Mouse (Mus musculus) stomach, embryonic 14.5 days (tissue): ENCODE measurements around the gene Zc3h8. TPM values are rescaled to one million over a fixed set of nuclear protein-coding genes. Genes with fewer than 3 reads are reported as not detected.

ENCODE experiments used
- ATAC-seq: fragments of 200-750 bp; cut with Nextera tagmentation; 2 replicates; pipeline ENCODE4 v1.8.0; 2017; ENCODE audit warnings: low read depth, moderate TSS enrichment; ENCODE audit not compliant: insufficient number of reproducible peaks, insufficient read depth, low FRiP score
- H3K27ac ChIP-seq: fragments of 300-500 bp; sonication (generic); 2 replicates; pipeline ENCODE4 v1.5.1; 2014; ENCODE audit warnings: mild to moderate bottlenecking, low read length, moderate library complexity, mixed read lengths
- H3K27me3 ChIP-seq: fragments of 300-500 bp; sonication (generic); 2 replicates; pipeline ENCODE4 v1.6.1; 2014; ENCODE audit warnings: low read length, control low read depth, mixed read lengths; ENCODE audit not compliant: control insufficient read depth, insufficient read depth
- H3K36me3 ChIP-seq: fragments of 300-500 bp; sonication (generic); 2 replicates; pipeline ENCODE4 v1.6.1; 2014; ENCODE audit warnings: mild to moderate bottlenecking, control low read depth, low read length, moderate library complexity, mixed read lengths; ENCODE audit not compliant: control insufficient read depth, insufficient read depth
- H3K4me1 ChIP-seq: fragments of 300-500 bp; sonication (generic); 2 replicates; pipeline ENCODE4 v1.6.1; 2014; ENCODE audit warnings: low read length, control low read depth, mixed read lengths; ENCODE audit not compliant: control insufficient read depth, insufficient read depth
- H3K4me2 ChIP-seq: fragments of 300-500 bp; sonication (generic); replicated peaks from 2 replicates; pipeline ENCODE4 v1.6.1; 2014; ENCODE audit warnings: low read depth, low read length, control low read depth
- H3K4me3 ChIP-seq: fragments of 300-500 bp; sonication (generic); 2 replicates; pipeline ENCODE4 v1.5.1; 2014; ENCODE audit warnings: low read depth, low read length, control low read depth
- H3K9ac ChIP-seq: fragments of 300-500 bp; sonication (generic); replicated peaks from 2 replicates; pipeline ENCODE4 v1.6.1; 2014; ENCODE audit warnings: low read depth, mild to moderate bottlenecking, control low read depth, low read length, moderate library complexity, mixed read lengths
- H3K9me3 ChIP-seq: fragments of 300-500 bp; sonication (generic); 2 replicates; pipeline ENCODE4 v1.6.1; 2016; ENCODE audit warnings: low read depth, low read length, control low read depth; ENCODE audit not compliant: control insufficient read depth
- WGBS: fragments of 180-500 bp; shearing (Covaris S2); extraction: QIAGEN DNeasy Blood & Tissue Kit; methylation state at CpG from one replicate; pipeline ENCODE4 v1.1.7; 2014; 5-methylcytosine and 5-hydroxymethylcytosine counted together
- polyA plus RNA-seq: library from polyadenylated mRNA; unstranded; fragments of >200 nt; fragmentation: Nextera tagmentation; extraction: Ambion mirVana; gene quantifications from 2 replicates; pipeline ENCODE4 v1.2.1, GENCODE M21; 2014

Zc3h8 gene
- polyA plus RNA-seq, 1 experiment from 2014 or later = 8.1 TPM

DNA sequence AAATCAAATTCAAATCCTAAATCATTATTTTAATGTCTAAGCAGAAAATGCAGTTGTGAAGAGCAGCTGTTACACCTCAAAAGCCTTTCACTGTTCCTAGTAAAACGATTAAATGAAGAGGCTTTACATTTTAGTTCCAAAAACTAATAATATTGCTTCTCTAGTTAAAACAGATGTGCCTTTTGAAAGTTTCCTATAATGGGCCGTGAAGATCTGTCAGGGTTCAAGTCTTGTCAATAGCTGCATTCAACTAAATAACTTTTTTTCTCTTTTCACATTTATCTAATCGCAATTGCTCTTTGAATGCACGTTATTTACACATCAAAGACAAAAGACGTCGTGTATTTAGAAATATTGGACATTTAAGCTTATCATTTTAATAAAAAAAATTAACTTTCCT lies 22.4 kb upstream of the Zc3h8 start:
- peak overlapping the region; percentile 100; the same call in 1 of the 2 replicates for H3K9ac ChIP-seq
- H3K9me3 ChIP-seq = no peaks in the 10 kb centered on the region
- 10% methylated on average over 6 of the region's 6 CpGs for WGBS
- peak overlapping the region; percentile 90 for H3K4me3 ChIP-seq
- H3K27me3 ChIP-seq = no peaks in the 10 kb centered on the region
- H3K27ac ChIP-seq = peak overlapping the region; percentile 100; the same call in 1 of the 2 replicates
- H3K4me2 ChIP-seq = peak overlapping the region; percentile 44
- no peak for ATAC-seq
- H3K36me3 ChIP-seq = no peaks in the 10 kb centered on the region
- H3K4me1 ChIP-seq = peaks cover 7% of the 10 kb centered on the region; the same call in 1 of the 2 replicates

DNA sequence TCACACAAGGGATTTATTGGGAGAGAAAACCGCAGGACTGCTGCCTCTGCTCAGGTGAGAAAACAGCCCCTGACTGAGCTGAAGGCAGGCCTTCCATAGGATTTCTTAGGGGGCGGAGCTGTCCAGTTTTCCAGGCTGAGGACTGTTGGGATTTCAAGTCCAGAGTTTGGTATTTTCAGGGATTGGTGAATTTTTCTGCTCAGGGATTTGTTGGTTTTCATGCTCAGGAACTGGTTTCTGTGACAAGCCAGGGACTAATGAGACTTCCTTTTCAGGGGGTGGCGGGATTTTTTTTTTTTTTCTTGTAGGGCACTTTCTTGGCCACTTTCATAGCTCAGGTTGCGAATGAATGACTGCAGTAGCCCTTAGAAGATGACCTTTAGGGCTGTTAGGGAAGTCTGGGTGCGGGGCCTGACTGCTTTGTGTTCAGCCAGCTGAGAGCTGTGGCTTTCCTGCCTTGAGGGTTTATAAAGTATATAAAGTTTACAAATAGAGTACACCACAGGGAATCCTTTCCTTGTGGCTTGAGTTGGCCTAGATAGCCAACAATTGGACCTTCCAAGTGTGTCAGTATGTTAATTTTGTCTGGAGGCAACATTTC lies 21.7 kb upstream of the Zc3h8 start:
- Histone ChIP-seq H3K4me3 (no peak overlapping the region), H3K4me2 (peak overlapping the region; percentile 44; the same call in 1 of the 2 replicates), H3K9ac (no peak overlapping the region; the same call in 1 of the 2 replicates)

DNA sequence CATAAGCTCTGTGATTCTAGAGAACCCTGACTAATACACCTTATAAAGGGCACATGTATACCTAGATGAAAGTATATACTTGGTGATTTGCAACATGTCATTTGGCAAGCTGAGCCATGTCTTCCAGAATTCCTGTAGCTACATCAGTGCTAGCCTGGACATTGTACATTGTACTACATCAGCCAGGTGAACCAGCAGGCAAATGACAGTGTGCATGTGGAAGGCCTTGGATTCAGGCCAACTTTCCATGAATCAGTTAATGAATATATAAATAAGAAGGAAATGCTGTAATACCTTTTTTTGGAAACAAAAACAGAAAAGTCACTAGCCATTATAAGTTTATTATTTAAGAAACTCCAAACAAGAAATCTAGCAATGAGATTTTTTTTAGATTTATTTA lies 10.3 kb upstream of the Zc3h8 start:
- Histone ChIP-seq H3K4me2 (no peak overlapping the region), H3K9ac (no peak overlapping the region), H3K36me3 (no peaks in the 10 kb centered on the region), H3K27me3 (no peaks in the 10 kb centered on the region), H3K4me1 (no peaks in the 10 kb centered on the region), H3K9me3 (no peaks in the 10 kb centered on the region), H3K4me3 (no peak overlapping the region), H3K27ac (no peak overlapping the region)
- ATAC-seq = no peak

More for the DNA sequence above, 21.7 kb upstream of the Zc3h8 start:
- H3K27ac ChIP-seq = peak overlapping the region; percentile 36; the same call in 1 of the 2 replicates
- WGBS = 41% methylated on average over 5 of the region's 5 CpGs
- no peaks in the 10 kb centered on the region for H3K27me3 ChIP-seq
- peaks cover 7% of the 10 kb centered on the region; the same call in 1 of the 2 replicates for H3K4me1 ChIP-seq
- no peaks in the 10 kb centered on the region for H3K9me3 ChIP-seq
- no peak for ATAC-seq
- no peaks in the 10 kb centered on the region for H3K36me3 ChIP-seq

DNA sequence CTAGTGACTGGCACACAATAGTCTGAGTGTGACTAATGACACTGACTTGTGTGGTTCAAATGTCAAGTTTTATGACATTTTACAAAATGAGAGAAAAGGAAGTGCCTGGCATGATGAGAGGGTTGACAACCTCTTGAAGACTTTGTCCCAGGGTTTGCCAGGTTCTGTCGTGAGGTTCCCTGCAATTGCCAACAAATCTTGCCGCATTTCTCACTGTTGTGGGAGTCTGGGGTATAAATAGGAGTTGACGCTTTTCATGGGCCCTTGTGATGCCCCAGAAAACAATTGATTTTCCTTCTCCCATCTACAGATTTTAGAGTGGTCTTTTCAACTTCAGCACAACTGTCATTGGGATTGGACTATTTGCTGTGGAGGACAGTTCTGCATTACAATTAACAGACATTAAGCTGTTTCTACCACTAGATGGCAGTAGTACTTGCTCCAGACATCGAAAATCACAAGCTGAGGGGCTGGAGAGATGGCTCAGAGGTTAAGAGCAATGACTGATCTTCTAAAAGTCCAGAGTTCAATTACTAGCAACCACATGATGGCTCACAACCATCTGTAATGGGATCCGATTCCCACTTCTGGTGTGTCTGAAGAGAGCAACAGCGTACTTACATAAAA lies 4.2 kb upstream of the Zc3h8 start:
- H3K4me3 ChIP-seq = no peak overlapping the region
- no peak for ATAC-seq
- H3K36me3 ChIP-seq = no peaks in the 10 kb centered on the region
- no peaks in the 10 kb centered on the region for H3K9me3 ChIP-seq
- no peak overlapping the region for H3K27ac ChIP-seq
- no peaks in the 10 kb centered on the region for H3K27me3 ChIP-seq
- WGBS = 31% methylated on average over 6 of the region's 6 CpGs
- H3K9ac ChIP-seq = no peak overlapping the region
- H3K4me1 ChIP-seq = no peaks in the 10 kb centered on the region
- H3K4me2 ChIP-seq = no peak overlapping the region

DNA sequence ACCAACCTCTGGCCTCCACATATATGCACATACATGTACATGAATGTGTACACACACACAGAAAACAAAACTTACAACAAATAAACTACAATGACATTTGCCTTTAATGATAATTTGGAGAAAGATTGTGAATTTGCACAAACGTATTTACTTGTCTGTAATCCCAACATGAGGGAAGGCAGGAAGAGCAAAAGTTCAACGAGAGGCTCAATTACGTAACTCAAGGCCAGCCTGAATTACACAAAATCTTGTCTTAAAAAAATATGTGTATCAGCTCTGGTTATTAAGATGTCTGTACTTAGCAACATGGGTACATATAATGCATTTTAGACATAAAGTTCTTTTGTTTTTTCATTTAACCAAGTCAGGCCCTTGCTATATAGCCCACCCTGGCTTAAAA lies 7.6 kb downstream of the Zc3h8 start:
- H3K9me3 ChIP-seq = no peaks in the 10 kb centered on the region
- WGBS = 91% methylated on average over 3 of the region's 3 CpGs
- peaks cover 5% of the 10 kb centered on the region; the same call in 1 of the 2 replicates for H3K36me3 ChIP-seq
- H3K4me3 ChIP-seq = no peak overlapping the region
- no peaks in the 10 kb centered on the region for H3K27me3 ChIP-seq
- no peak overlapping the region for H3K27ac ChIP-seq
- no peaks in the 10 kb centered on the region for H3K4me1 ChIP-seq
- H3K4me2 ChIP-seq = no peak overlapping the region
- ATAC-seq = no peak
- H3K9ac ChIP-seq = no peak overlapping the region

DNA sequence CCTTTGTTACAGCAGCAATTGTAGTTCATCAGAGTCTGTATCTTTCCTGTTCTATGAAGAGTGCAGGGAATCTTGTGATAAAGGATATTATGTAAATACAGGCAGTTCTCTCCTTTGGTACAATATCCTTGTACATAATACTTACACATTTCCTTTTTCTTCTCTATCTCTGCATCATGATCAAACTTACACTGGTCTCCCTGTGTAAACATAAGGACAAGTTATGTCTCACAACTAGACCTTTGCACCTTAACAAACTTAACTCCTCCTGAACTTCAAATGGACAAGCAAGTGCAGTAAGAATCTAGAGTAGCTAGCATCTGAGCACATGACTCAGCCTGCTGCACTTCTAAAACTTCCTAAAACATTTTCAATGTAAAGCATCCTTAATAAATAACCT lies 13.2 kb downstream of the Zc3h8 start:
- H3K4me1 ChIP-seq = no peaks in the 10 kb centered on the region
- H3K27ac ChIP-seq = no peak overlapping the region
- H3K4me3 ChIP-seq = no peak overlapping the region
- H3K9me3 ChIP-seq = no peaks in the 10 kb centered on the region
- H3K4me2 ChIP-seq = no peak overlapping the region
- no peak for ATAC-seq
- H3K9ac ChIP-seq = no peak overlapping the region
- no peaks in the 10 kb centered on the region for H3K27me3 ChIP-seq
- H3K36me3 ChIP-seq = peaks cover 15% of the 10 kb centered on the region

DNA sequence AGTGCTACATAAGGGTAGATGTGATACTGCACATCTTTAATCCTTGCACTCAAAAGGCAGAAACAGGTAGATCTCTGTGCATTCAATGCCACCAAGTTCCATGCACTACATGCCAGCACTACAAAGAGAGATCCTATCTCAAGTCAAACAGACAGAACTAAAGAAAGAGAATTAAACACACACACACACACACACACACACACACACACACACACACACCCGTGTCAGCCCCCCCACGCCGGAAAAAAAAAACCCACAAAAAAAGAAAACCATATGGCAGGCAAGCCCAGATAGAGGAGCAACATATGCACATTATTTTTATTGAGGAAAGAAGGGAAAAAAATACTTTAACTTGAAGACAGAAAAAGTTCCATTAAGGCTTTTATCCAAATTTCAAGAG lies 15.4 kb downstream of the Zc3h8 start:
- Histone ChIP-seq H3K27me3 (no peaks in the 10 kb centered on the region), H3K27ac (no peak overlapping the region), H3K36me3 (peaks cover 10% of the 10 kb centered on the region), H3K9me3 (no peaks in the 10 kb centered on the region), H3K9ac (no peak overlapping the region), H3K4me1 (no peaks in the 10 kb centered on the region), H3K4me2 (no peak overlapping the region), H3K4me3 (no peak overlapping the region)
- WGBS = 76% methylated on average over 3 of the region's 3 CpGs
- no peak for ATAC-seq

DNA sequence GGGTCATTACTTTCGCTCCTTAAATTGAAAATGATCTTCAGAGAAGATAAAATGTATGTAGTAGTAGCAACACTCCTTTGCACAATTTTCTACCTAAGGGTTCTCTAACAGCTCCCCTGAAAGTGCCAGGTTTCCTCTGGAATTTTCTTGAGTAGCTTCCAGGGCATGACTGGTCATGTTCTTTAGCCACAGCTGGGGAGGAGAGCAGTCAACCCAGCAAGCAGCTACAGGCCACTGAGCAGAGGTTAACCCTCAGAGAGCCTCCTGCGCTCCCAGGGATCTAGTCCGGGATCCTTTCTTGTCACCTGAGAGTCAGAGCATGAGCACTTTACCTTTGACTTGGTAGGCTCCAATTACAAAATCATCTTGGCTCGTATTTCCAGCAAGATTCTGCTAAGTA lies 19.1 kb downstream of the Zc3h8 start:
- 87% methylated on average over 4 of the region's 4 CpGs for WGBS
- H3K27ac ChIP-seq = no peak overlapping the region

More for the DNA sequence above, 19.1 kb downstream of the Zc3h8 start:
- Histone ChIP-seq H3K27me3 (no peaks in the 10 kb centered on the region), H3K4me2 (no peak overlapping the region), H3K9ac (no peak overlapping the region), H3K9me3 (no peaks in the 10 kb centered on the region), H3K4me3 (no peak overlapping the region), H3K36me3 (peaks cover 4% of the 10 kb centered on the region; the same call in 1 of the 2 replicates), H3K4me1 (no peaks in the 10 kb centered on the region)
- no peak for ATAC-seq
